Mouse (Mus musculus) kidney, postnatal 10 days (tissue): ENCODE data around the gene Matn4.

ENCODE experiments used
- DNase-seq: peaks from one replicate; pipeline ENCODE4 v3.0.0; 2021; ENCODE audit warnings: mixed read lengths

The Matn4 gene

GRCm38 (mm10) chr2:164405060-164405459 lies at the start of gene Matn4:
Gene Matn4, minus strand, starts transcription at chr2:164405160.
- no peak for DNase-seq

GRCm38 (mm10) chr2:164453887-164454500 lies 49.0 kb upstream of the Matn4 start:
- DNase-seq = no peak

GRCm38 (mm10) chr2:164453047-164453757 lies 48.2 kb upstream of the Matn4 start:
- DNase-seq = no peak

DNA sequence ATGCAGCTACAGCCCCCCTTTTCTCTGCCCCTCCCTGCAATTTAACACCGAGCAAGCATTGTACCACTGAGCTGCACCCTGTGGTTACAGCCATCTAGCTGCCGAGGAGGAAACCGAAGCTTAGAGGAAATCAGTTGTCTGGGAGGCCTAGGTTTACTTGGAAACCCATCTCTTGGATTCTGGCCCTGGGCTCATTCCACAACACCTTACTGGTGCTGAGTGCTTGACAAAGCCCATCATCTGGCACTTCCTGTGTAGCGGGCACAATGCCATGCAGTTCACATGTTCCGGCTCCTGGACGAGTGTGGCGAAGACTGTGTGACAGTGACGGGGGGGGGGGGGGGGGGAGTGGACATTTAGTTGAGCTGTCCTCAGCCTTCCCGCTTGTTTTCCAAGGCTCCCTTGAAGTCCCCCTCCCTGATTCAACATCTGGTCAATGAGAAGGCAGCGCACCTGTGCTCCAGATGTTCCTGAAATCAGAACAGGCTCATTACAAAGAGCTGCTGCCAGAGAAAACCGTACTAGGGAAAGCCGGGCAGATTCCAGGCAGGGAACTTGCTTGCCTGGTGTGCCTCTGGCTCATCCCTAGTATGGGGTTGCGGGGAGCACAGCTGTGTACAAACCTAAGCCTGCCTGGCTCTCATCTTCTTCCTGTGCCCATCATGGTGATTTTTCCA lies 47.2 kb upstream of the Matn4 start:
- no peak for DNase-seq

DNA sequence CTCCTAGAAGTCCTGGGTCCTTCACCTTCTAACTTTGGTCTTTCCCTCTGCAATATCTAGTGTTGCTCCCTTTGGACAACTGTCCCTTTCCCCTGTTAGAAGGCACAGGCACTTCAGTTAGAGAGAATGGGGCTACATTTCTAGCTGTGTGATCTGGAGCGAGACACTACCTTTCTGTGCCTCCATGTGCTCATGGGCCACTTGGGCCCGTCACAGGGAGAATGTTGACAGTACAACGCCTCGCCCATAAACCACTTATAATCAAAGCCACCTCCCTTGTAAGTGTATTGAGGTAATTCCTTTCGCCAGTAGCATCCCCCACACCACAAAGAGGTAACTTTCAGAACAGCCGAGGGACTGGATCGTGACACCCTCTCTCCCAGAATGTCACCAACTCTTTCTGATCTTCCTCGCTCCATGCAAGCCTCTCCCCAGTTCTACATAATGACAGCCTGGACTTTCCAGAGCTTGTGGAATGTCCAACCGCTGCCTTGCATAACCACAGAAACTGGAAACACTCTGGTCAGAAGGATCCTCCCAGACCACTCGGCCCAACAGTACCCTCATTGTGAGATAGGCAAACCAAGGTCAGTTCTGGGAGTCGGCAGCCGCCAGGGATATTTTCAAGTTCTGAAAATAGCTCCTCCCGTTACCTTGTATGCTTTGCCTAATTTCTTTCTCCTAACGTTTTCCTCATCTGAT lies 44.5 kb upstream of the Matn4 start:
- DNase-seq = no peak

DNA sequence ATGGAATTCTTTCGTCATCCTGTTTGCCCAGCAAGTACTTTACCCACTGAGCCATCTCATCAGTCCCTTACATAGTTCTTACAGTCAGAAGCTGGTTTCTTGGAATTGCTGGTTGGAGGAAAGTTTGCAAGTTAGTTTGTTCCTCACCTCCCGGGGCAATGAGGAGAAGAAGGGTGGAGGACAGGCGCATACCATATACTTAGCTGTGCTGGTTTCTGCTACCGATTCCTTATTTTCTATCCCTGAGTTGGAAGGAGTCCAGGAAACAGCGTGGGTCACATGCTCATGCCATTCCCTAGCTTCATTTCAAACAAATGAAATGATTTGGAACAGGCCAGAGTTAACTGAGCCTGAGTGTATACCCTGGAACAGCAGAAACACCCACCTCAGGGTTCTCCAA lies 44.0 kb upstream of the Matn4 start:
- no peak for DNase-seq

GRCm38 (mm10) chr2:164448140-164448539 lies 43.2 kb upstream of the Matn4 start:
- DNase-seq = no peak

- DNase-seq = no peak
These were observed 41.1 kb upstream of the Matn4 start for GRCm38 (mm10) chr2:164446086-164446469.

DNA sequence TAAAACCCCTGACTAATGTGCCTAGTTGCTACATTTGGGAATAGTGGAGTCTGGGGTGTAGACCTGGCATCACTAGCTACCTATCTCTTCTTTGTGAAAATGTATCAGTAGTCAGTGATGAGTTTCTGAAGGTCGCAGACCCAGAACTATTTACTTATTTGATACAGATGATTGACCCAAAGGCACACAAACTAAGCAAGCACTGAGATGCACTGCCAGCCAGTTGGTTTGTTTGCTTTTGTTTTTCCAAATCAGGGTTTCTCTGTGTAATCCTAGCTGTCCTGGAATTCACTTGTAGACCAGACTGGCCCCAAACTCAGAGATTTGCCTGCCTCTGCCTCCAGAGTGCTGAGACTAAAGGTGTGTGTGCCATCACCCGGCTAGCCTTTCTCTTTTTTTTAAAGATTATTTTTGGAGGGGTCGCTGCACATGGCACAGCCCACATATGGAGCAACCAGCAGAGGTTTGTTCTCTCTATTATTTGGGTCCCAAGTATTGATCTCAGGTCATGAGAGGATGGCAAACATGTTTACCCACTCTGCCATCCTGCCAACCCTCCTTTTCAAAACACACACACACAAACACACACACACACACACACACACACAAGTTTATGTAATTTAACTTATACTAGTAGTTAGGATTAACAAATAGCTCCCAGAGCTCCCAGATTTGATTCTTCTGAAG lies 40.6 kb upstream of the Matn4 start:
- DNase-seq = no peak

GRCm38 (mm10) chr2:164444701-164445100 lies 39.7 kb upstream of the Matn4 start:
- no peak for DNase-seq

GRCm38 (mm10) chr2:164443460-164444000 lies 38.6 kb upstream of the Matn4 start, which contains the start of gene Sdc4:
Gene Sdc4, minus strand, starts transcription at chr2:164443887.
- peak; percentile 42 for DNase-seq

GRCm38 (mm10) chr2:164443051-164443437 lies 38.1 kb upstream of the Matn4 start:
- peak; percentile 94 for DNase-seq

- peak; percentile 67 for DNase-seq
These were observed 37.5 kb upstream of the Matn4 start for GRCm38 (mm10) chr2:164442315-164443050.

- no peak for DNase-seq
These were observed 36.8 kb upstream of the Matn4 start for GRCm38 (mm10) chr2:164441731-164442130.

DNA sequence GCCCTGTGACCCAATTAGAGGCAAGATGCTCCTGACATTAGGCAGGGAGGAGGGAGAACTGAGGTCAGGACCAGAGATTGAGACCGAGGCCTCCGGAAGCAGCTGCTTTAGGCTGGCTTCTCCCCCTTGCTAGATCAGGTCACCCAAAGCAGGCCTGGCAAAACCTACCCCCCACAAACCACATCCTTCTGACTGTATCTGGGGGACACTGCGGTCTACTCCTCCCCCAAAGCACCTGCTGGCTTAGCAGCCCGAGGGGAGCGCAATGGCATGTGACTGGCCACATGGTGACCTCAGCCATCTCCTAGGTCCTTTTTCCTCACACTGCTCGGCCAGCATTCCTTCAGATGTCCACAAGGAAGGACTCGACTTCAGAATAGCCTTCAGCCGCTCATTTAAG lies 36.2 kb upstream of the Matn4 start:
- DNase-seq = peak; percentile 60

DNA sequence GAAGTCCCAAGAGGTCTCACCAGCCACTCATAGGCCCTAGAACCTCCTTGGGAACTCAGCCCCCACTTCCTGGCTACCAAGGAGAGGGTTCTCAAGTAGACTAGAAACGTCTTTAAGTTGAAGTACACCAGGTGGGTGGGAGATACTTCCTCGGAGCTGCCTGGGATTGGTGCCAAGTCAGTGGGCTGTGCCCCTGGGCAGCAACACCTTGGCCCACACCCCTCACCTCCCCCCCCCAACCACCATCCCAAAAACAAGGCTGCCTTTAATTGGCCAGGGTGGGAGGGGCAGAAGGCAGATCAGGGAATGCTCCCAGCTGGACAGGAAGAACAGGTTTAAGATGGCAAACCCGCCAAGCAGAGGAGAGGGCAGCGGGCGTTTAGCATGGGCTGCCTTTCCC lies 35.4 kb upstream of the Matn4 start:
- DNase-seq = peak; percentile 57

DNA sequence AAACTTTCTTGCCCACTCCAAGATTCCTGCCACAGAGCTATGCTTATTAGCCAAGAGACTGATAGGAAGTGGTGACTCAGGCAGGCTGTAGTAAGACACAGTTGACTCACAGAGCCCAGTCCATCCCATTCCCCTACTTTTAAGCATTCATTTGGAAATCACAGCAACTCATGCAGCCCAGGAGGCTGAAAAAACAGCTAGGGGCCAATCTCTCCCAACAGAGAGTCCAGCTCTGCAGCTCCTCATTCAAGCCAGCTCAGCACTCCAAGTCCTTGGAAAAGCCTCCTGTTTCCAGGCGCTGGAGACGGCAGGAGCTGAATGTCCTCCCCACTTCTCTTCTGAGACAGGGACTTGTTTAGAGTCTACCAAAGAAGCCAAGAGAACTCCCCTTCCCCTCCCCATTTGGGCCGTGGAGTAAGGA lies 34.1 kb upstream of the Matn4 start:
- no peak for DNase-seq

- DNase-seq = no peak
These were observed 33.3 kb upstream of the Matn4 start for GRCm38 (mm10) chr2:164438257-164438656.

- peak; percentile 67 for DNase-seq
These were observed 32.8 kb upstream of the Matn4 start for GRCm38 (mm10) chr2:164437710-164438109.

DNA sequence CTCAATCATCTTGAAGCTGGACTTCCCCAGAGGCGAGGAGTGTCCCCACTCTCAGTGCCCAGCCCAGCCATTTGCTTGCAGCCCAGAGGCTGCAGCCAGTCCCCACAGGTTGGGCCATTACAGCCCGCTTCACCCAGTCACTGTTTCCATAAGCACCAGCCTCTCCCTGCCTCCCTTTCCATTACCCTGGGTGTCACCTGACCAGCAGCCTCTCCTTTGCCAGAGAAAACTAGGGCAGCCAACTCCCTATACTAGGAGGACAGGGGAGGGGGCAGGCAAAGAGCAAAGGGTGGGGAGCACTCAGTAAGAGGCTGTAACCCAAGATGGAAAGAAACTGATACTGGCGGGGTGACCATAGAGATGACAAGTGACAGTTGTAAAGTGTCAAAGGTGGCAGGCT lies 32.0 kb upstream of the Matn4 start:
- DNase-seq = peak; percentile 78

DNA sequence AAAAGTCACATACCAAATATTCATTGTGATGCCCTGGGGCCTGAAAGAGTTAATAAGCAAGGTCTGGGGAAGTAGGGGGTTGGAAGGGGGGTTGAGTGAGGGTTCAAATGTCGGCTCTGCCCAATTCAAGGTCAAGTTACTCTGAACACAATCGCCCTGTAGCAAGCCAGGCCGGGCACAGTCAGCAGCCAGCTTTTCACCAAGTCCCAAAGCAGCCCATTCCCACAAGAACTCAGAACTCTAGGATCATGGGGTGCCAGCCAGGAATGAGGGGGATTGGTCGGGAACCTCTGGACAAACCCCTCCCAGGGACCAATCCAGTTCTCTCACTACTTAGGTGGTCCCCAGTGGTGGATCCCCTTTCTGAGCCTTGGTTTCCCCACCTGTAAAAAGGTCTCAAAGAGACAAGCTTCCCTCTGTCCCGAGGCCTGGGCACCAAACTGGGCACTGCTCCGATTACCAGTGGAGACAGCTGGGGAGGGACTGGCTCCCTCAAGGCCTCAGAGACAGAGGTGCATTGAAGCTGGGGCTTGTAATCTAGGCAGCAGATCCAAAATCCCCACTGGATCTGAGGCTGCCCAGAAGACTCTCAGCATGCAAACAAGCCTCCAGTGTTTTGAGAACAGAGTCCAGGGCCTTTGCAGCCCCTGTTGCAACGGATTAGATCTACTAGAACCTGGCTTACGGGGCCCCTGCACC lies 31.4 kb upstream of the Matn4 start:
- DNase-seq = no peak
